ENCODE assay signal across 21 mouse cellular contexts in the genomic region with DNA sequence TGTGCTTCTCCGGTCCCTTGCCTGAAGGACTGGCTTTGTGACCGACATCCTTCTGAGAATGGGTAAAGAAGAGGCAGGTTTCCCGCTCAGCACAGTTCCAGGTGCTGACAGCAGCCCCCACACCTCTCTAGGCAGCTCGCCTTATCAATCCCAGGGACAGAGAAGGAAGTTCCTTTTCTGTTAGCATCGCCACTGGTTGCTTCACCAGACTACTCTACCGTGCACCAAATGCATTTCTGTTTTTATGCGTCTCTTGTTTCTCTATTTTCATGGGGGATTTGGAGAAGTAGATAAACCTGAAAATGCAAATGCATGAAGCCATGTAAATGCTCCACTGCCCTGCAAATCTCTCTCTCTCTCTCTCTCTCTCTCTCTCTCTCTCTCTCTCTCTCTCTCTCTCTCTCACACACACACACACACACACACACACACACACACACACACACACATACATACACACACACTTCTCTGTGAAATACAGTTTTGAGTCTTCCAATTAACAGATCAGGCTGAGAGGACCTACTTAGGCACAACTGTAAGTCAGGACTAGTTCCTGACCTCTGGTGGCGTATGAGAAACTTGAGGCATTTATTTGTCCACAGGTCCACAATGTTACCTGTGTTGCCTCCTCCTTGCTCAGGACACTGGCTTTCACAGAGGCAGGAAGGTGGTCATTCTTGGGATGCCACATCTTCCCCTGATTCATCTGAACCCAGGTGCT. TPM values are rescaled to one million over a fixed set of nuclear protein-coding genes. Genes with fewer than 3 reads are reported as not detected.
DNase-seq lines count a peak whose midpoint lies in the region; ATAC-seq and TF ChIP-seq lines count a peak whose summit lies in the region.
"Had no signal": no experiment of that assay in that cellular context is flagged by ENCODE, and none has a peak within 500 bp of the region (broad histone marks: within the 10 kb centered on the region; RNA-seq: fewer than 3 reads in every experiment).

No protein-coding gene starts in this region.

- TF ChIP-seq CTCF in left cerebral cortex, adult 2 months (IDR thresholded peaks at IDR 0.05), result no peak

- DNase-seq in heart, adult 11 months, result peak; percentile 80
- DNase-seq in heart, postnatal 36 days, result no peak
- no peak for DNase-seq in left cerebral cortex, adult 2 months (ENCODE audit: extremely low spot score in 1 of 2, low spot score in 2 of 2)
- no peak for DNase-seq in left cerebral cortex, adult 18-20 months (ENCODE audit: low spot score in 2 of 2)
- no peak for DNase-seq in thymus, postnatal 4 days
- DNase-seq in cerebellum, adult 11 months, result no peak
- DNase-seq: adrenal gland, postnatal 10 days; cerebellum, adult 9-10 months; gastrocnemius, postnatal 25 days; liver; liver, postnatal 0 days; lung, postnatal 14 days; right cerebral cortex, postnatal 14 days; thymus, adult 2 months had no signal

- peak; percentile 83 for ATAC-seq in megakaryocyte, adult 5-6 weeks (ENCODE audit: poor library complexity, severe bottlenecking)
- no peak; the same call in 1 of the 2 replicates for ATAC-seq in frontal cortex, adult (ENCODE audit: low TSS enrichment)
- ATAC-seq: intestine, embryonic 15.5 days; liver, postnatal 0 days had no signal

- no peak overlapping the region for H3K4me3 ChIP-seq in left cerebral cortex, adult 2 months
- H3K4me3 ChIP-seq: hindbrain, embryonic 12.5 days; intestine, embryonic 15.5 days; kidney, embryonic 15.5 days; midbrain, embryonic 10.5 days; neural tube, embryonic 13.5 days had no signal

- peak overlapping the region; percentile 38; the same call in 1 of the 2 replicates for H3K27ac ChIP-seq in left cerebral cortex, adult 2 months
- H3K27ac ChIP-seq: hindbrain, embryonic 12.5 days; intestine, embryonic 15.5 days; kidney, embryonic 15.5 days; midbrain, embryonic 10.5 days; neural tube, embryonic 13.5 days had no signal

- intact Hi-C loops in heart, postnatal 36 days (cut with DNase I), result no loop called here
- intact Hi-C loops in left cerebral cortex, adult 2 months (cut with DNase I), result no loop called here

RNA-seq across cellular contexts. Expression of a gene that starts 33.4 kb away (rescaled TPM):
- total RNA-seq in heart, postnatal 36 days (2021), result 10 to 100 TPM; 37.7 to 42.5 TPM
- total RNA-seq in left cerebral cortex, adult 2 months (2021), result 10 to 100 TPM; 44.8 to 50.0 TPM
- 10 to 100 TPM; 41.8 to 42.4 TPM for total RNA-seq in left cerebral cortex, adult 18-20 months (2021)
- 16.1 and 16.4 TPM in 2 replicates for total RNA-seq in megakaryocyte, adult 5-6 weeks (2015)
- total RNA-seq in megakaryocyte, adult 5-6 weeks (2017), result 11.0 and 12.2 TPM in 2 replicates
